Mouse (Mus musculus): ENCODE data around the gene Fam208b. TPM values are rescaled to one million over a fixed set of nuclear protein-coding genes. Genes with fewer than 3 reads are reported as not detected.

Gene Fam208b
- total and polyA plus RNA-seq, 2 experiments from 2014 or later, result 10.1 to 34.9 TPM

DNA sequence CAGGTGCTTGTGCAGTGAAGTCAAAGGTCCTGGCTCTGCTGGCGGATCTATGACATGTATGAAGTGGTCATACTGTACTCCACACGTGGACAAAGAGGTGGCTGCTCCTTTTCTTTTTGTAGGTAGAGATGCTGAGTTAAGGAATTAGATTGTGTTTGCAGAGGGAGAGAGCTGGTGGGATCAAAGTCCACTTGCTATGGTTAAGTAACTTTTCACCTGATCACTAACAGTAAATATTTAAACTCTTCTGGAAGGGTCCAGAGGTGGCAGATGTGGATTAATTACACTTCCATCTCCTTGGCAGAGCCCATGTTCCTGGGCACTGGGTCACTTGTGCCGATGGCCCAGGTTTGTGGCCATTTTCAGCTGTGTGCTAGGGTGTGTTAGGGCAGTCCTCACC lies 35.0 kb upstream of the Fam208b start:
- H3K9me3 ChIP-seq (ENCODE audit: low read length), result no peaks in the 10 kb centered on the region
- no peak overlapping the region for H3K4me3 ChIP-seq (ENCODE audit: low read depth, low read length)
- H3K4me2 ChIP-seq (ENCODE audit: low read depth, low read length, poor library complexity, severe bottlenecking), result no peak overlapping the region
- no peak for TF ChIP-seq CTCF (IDR thresholded peaks at IDR 0.05)
- DNase-seq (ENCODE audit: low spot score) (no peak), ATAC-seq (ENCODE audit: low FRiP score) (no peak)
- H3K27me3 ChIP-seq (ENCODE audit: insufficient read depth, low read length), result no peaks in the 10 kb centered on the region
- no peaks in the 10 kb centered on the region for H3K4me1 ChIP-seq (ENCODE audit: insufficient read depth, low read length)
- H3K36me3 ChIP-seq (ENCODE audit: insufficient read depth, low read length), result peaks cover 19% of the 10 kb centered on the region
- WGBS, result 83% methylated on average over 3 of the region's 3 CpGs
- H3K27ac ChIP-seq (ENCODE audit: low read depth, low read length), result no peak overlapping the region
- H3K9ac ChIP-seq (replicated peaks; ENCODE audit: low read length, poor library complexity, severe bottlenecking), result no peak overlapping the region

DNA sequence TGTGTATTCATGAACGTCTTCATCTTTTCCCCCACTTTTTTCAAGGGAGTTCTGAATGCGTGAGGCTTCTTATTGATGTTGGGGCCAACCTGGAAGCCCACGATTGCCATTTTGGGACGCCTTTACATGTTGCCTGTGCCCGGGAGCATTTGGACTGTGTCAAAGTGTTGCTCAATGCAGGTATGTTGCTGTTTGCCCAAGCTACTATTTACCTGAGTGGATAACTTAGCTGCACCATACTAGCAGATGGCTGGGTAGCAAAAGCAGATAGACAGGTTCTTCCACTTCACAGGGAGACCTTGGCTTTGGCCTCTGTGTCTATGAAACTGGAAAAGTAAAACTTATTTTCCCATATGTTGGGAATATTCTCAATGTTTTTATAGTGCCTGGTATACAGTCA lies 34.0 kb upstream of the Fam208b start:
- no peaks in the 10 kb centered on the region for H3K9me3 ChIP-seq (ENCODE audit: low read length)
- H3K4me2 ChIP-seq (ENCODE audit: low read depth, low read length, poor library complexity, severe bottlenecking), result no peak overlapping the region
- no peak overlapping the region for H3K4me3 ChIP-seq (ENCODE audit: low read depth, low read length)
- H3K4me1 ChIP-seq (ENCODE audit: insufficient read depth, low read length), result no peaks in the 10 kb centered on the region
- H3K27ac ChIP-seq (ENCODE audit: low read depth, low read length), result no peak overlapping the region
- no peak for TF ChIP-seq CTCF (IDR thresholded peaks at IDR 0.05)
- DNase-seq (ENCODE audit: low spot score), result no peak
- ATAC-seq (ENCODE audit: low FRiP score), result no peak
- peaks cover 10% of the 10 kb centered on the region for H3K36me3 ChIP-seq (ENCODE audit: insufficient read depth, low read length)
- H3K27me3 ChIP-seq (ENCODE audit: insufficient read depth, low read length), result no peaks in the 10 kb centered on the region
- WGBS, result 96% methylated on average over 5 of the region's 5 CpGs
- no peak overlapping the region for H3K9ac ChIP-seq (replicated peaks; ENCODE audit: low read length, poor library complexity, severe bottlenecking)

DNA sequence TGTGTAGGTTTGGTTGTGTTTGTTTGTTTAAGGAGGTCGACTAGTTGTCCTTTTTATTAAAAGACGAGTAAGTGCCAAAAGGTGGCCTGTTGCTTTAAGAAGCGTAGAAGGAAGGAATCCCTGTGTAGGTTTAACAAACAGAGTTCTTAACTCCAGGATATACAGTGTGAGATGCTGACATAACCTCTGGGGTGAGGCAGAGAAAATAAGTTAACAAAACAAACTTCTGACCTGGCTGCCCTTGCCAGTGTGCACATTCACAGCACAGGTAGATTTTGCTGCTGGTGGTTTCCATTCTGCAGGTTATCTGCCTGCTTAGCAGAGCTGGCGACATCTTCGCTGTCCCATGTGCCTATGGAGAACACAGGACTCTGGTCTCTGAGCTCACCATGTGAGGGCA lies 31.6 kb upstream of the Fam208b start:
- WGBS, result 86% methylated on average over 5 of the region's 5 CpGs
- DNase-seq (ENCODE audit: low spot score) (no peak), ATAC-seq (ENCODE audit: low FRiP score) (no peak)
- Histone ChIP-seq H3K4me1 (ENCODE audit: insufficient read depth, low read length) (no peaks in the 10 kb centered on the region), H3K36me3 (ENCODE audit: insufficient read depth, low read length) (peaks cover 3% of the 10 kb centered on the region), H3K27me3 (ENCODE audit: insufficient read depth, low read length) (no peaks in the 10 kb centered on the region), H3K27ac (ENCODE audit: low read depth, low read length) (no peak overlapping the region), H3K4me3 (ENCODE audit: low read depth, low read length) (no peak overlapping the region), H3K9ac (replicated peaks; ENCODE audit: low read length, poor library complexity, severe bottlenecking) (no peak overlapping the region), H3K9me3 (ENCODE audit: low read length) (no peaks in the 10 kb centered on the region), H3K4me2 (ENCODE audit: low read depth, low read length, poor library complexity, severe bottlenecking) (no peak overlapping the region)
- TF ChIP-seq CTCF (IDR thresholded peaks at IDR 0.05), result no peak

DNA sequence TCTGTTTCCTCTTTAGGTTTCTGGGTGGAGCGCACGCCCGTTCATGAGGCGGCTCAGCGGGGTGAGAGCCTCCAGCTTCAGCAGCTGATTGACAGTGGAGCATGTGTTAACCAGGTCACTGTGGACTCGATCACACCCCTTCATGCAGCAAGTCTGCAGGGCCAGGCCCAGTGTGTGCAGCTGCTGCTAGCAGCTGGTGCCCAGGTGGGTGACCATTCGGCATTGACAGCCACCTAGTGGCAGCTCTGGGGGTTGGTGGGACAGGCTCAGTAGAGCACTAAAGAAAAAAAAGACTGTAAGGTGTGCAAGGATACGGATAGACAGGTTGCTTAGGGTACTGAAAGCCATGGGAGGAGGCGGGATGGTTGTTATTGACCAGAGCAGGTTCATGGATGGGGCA lies 31.1 kb upstream of the Fam208b start:
- DNase-seq (ENCODE audit: low spot score) (no peak), ATAC-seq (ENCODE audit: low FRiP score) (peak; percentile 41; the same call in 1 of the 2 replicates)
- Histone ChIP-seq H3K27me3 (ENCODE audit: insufficient read depth, low read length) (no peaks in the 10 kb centered on the region), H3K27ac (ENCODE audit: low read depth, low read length) (no peak overlapping the region), H3K36me3 (ENCODE audit: insufficient read depth, low read length) (peaks cover 3% of the 10 kb centered on the region), H3K4me3 (ENCODE audit: low read depth, low read length) (no peak overlapping the region), H3K4me1 (ENCODE audit: insufficient read depth, low read length) (no peaks in the 10 kb centered on the region), H3K9me3 (ENCODE audit: low read length) (no peaks in the 10 kb centered on the region), H3K9ac (replicated peaks; ENCODE audit: low read length, poor library complexity, severe bottlenecking) (no peak overlapping the region), H3K4me2 (ENCODE audit: low read depth, low read length, poor library complexity, severe bottlenecking) (no peak overlapping the region)
- peak; percentile 45 for TF ChIP-seq CTCF (IDR thresholded peaks at IDR 0.05)
- WGBS, result 82% methylated on average over 9 of the region's 9 CpGs

DNA sequence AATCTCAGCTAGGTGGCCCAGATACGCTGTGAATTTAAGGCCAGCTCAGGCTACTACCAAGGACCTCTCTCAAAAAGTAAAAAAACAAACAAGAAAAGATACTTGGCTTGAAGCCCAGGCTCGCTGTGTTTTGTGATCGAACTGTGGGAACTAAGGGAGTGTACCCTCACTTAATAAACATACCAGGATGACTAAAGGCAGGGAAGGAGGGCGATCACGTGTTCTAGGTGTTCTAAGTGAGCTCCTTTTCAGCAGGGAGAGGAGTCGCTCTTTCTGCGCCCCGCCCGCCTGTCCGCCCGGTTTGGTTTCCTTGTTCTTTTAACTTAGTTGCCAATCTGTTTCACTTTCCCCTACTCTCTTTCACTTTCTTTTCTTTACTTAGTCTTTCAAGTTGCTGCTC lies 25.9 kb upstream of the Fam208b start:
- DNase-seq (ENCODE audit: low spot score) (no peak), ATAC-seq (ENCODE audit: low FRiP score) (no peak)
- TF ChIP-seq CTCF (IDR thresholded peaks at IDR 0.05), result no peak
- WGBS, result 70% methylated on average over 11 of the region's 11 CpGs
- Histone ChIP-seq H3K4me1 (ENCODE audit: insufficient read depth, low read length) (no peaks in the 10 kb centered on the region), H3K4me2 (ENCODE audit: low read depth, low read length, poor library complexity, severe bottlenecking) (no peak overlapping the region), H3K9me3 (ENCODE audit: low read length) (no peaks in the 10 kb centered on the region), H3K9ac (replicated peaks; ENCODE audit: low read length, poor library complexity, severe bottlenecking) (no peak overlapping the region), H3K27me3 (ENCODE audit: insufficient read depth, low read length) (no peaks in the 10 kb centered on the region), H3K36me3 (ENCODE audit: insufficient read depth, low read length) (no peaks in the 10 kb centered on the region), H3K27ac (ENCODE audit: low read depth, low read length) (no peak overlapping the region), H3K4me3 (ENCODE audit: low read depth, low read length) (no peak overlapping the region)

DNA sequence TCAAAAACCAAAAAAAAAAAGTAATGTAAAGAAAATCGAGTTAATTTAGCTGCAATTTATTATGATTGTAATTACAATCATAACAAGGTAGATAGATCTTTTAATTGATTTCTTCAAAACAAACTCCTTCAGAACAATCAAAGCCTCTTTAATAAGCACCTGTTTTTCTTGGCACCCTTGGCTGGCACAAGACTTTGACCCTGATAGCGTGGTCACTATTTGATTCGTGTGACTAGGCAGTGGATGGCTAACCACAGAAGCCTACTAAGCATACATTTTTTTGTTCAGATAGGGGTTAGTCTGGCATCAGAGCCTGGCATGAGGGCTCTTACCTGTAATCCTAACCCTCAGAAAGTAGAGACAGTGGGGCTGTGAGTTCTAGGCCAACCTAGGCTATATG lies 24.2 kb upstream of the Fam208b start:
- Histone ChIP-seq H3K4me2 (ENCODE audit: low read depth, low read length, poor library complexity, severe bottlenecking) (no peak overlapping the region), H3K27ac (ENCODE audit: low read depth, low read length) (no peak overlapping the region)

More for the DNA sequence above, 24.2 kb upstream of the Fam208b start:
- Histone ChIP-seq H3K27me3 (ENCODE audit: insufficient read depth, low read length) (no peaks in the 10 kb centered on the region), H3K9me3 (ENCODE audit: low read length) (no peaks in the 10 kb centered on the region), H3K4me1 (ENCODE audit: insufficient read depth, low read length) (no peaks in the 10 kb centered on the region), H3K9ac (replicated peaks; ENCODE audit: low read length, poor library complexity, severe bottlenecking) (no peak overlapping the region), H3K4me3 (ENCODE audit: low read depth, low read length) (no peak overlapping the region), H3K36me3 (ENCODE audit: insufficient read depth, low read length) (no peaks in the 10 kb centered on the region)
- no peak for ATAC-seq (ENCODE audit: low FRiP score)
- 92% methylated on average over 3 of the region's 3 CpGs for WGBS
- no peak for DNase-seq (ENCODE audit: low spot score)
- no peak for TF ChIP-seq CTCF (IDR thresholded peaks at IDR 0.05)
